Mouse (Mus musculus) layer of hippocampus, adult 9-11 months (tissue): ENCODE data around the gene Uroc1.
A peak's percentile ranks its signal among the peaks of the same experiment; 100 is the strongest.

Experiments used
- DNase-seq: peaks from one replicate; pipeline ENCODE4 v3.0.0; 2022

Gene Uroc1

GRCm38 (mm10) chr6:90332561-90333425 lies at the start of gene Uroc1:
Uroc1 (plus strand) TSS chr6:90333284.
- DNase-seq, result no peak

- peak; percentile 9 for DNase-seq
These were observed 44.8 kb upstream of the Uroc1 start for GRCm38 (mm10) chr6:90288265-90288664.

- DNase-seq, result no peak
These were observed 32.2 kb upstream of the Uroc1 start, which contains the start of gene BC048671 for GRCm38 (mm10) chr6:90300919-90301318. BC048671 (plus strand) TSS chr6:90301219.

GRCm38 (mm10) chr6:90306315-90306975 lies 26.6 kb upstream of the Uroc1 start:
- DNase-seq, result no peak

DNA sequence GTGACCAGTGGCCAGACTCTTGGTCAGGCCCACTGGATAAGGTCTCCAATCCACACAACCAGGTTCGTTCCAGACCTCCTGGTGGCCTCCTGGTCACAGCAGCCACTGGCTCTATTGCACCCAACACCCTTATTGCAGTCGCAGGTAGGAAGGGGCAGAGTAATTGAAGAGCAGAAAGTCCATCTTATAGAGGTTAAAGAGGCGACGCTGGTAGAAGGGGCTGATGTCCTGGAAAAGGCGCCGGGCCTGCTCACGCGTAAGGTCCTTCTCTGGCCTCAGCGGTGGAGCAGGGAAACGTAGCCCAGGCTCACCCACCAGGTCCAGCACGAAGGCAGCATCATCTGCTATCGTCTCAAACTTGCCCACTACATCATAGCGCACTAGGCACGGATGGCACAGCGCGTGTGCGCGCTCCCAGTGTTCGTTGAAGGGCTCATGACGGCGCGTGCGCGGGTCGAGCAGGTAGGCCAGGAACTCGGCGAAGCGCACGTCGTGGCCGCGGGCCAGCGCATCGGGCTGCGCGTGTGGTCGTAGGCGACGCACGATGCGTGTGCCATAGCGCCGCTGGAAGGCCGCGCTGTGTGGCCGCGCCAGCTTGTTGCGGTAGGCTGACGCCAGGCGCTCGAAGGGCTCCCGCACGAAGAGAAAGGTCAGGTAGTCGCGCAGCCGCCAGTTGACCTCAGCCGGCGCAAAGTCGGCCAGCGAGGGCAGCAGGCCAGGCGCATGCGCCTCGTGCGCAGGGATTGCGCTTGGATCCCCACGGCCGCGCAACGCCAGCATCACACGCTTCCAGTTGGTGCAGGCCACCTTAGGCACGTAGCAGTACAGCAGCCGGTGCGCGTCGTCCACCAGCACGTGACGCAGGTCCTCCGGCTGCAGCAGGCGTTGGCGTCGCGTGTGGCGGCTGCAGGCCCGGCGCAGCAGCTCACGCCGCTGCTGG lies 24.0 kb upstream of the Uroc1 start:
- DNase-seq, result no peak

DNA sequence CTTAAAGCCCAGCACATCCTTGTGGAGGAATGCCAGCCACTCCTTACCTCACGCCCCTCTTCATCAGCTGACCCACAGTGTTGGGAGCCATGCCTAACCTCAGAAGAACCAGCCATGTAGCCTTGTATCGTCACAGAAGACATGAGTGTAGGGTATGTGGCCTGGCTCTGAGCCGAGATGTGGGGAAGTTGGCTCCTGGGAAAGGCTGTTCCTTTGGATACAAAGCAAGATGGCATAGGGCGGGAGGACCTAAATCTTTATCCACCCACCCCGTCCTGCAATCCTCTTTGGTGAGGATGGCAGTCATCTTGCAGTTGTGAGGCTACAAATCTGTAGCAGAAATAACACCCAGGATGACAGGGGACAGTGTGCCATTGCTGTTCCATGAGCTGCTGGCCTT lies 17.1 kb upstream of the Uroc1 start:
- DNase-seq, result no peak

DNA sequence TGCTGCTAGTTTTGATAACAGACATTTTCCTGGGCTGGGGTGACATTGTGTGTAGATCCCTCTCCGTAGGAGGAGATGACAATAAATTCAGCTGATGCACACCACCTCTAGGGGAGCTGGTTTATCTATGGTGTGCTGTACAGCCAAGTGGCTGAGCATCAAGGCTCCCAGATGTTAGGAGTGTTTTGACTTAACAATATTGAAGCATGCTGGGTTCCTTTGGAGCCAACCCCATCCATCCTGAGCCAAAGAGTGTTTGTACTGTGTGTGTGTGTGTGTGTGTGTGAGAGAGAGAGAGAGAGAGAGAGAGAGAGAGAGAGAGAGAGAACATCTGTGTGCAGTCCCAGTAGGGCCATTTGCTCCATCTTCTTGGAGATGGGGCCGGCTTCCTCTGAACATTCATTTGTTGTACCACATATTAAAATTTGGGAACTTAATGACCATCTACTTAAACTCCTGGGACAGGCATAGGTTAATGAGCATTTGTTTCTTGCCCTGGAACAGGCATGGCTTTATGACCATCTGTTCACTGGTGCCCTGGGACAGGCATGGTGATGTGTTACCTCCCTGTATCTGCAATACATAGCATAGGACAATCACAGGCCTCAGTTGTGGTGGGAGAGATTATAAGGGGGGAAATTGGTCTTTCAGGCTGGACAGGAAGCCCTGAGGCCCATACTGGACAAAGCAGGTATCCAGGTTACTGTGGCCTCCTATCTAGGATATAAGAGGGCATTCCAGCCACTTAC lies 15.4 kb upstream of the Uroc1 start:
- DNase-seq, result no peak

GRCm38 (mm10) chr6:90319019-90319418 lies 14.1 kb upstream of the Uroc1 start:
- no peak for DNase-seq

DNA sequence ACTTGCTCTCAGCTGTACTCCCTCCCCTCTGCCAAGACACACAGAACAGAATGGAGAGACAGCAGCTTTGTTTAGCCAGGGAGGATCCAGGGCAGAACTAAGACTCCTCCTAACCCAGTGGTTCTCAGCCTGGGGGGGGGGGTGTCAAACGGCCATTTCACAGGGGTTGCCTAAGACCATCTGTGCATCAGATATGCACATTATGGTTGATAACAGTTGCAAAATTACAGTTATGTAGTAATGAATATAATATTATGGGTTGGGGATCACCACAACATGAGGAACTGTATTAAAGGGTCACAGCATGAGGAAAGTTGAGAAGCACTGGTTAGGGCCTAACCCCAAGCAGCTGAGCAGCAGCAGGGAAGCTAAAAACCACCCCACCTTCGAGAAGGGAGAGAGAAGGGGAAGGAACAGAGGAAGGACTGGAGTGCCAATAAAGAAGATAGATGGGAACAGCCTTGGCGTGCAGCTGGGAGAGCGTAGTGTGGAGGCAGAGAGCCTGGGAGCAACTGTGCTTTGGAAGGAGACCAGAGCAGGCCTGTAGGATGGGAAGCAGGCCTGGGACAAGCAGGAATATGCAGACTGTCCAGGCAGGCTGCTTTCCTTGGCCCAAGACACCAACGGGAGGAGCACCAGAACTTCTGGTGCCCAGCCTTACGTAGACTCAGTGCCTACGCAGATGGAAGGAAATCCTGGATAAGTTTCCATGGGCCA lies 13.5 kb upstream of the Uroc1 start:
- peak; percentile 20 for DNase-seq

DNA sequence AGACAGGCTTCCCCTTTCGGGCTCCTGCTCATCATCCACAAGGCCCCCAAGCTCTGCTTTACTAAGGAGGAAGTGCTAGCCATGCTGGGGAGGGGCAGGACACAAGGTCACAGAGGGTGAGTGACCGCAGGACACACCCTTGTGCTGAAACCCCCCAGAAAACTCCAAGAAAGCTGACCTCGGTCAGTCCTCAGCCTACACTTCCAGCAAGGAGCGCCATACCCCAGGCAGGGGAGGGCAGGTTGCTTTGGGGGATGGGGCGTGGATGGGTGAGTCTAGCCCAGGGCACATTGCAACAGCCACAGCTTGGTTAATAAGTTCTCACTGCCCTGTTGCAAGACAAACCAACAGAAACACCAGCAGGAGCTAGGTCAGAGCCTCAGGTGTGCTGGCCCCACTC lies 12.7 kb upstream of the Uroc1 start:
- no peak for DNase-seq

DNA sequence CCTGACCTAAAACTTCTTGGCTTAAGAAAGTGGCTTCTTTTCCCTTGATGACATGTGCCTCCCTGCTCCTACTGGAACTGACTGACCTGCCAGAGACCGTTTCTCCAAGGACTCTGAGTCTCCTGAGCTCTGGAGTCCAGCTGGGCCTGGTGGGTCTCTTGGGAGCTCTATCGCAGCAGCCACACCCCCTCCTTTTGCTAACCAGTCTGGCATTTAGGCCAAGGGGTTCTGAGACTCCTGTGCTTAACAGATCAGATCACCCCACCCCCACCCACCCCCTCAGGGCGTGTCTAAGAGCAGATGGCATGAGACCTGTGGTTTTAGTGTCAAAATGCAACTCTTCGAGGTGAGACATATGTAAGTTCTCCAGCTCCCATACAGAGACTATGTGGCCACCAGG lies 11.3 kb upstream of the Uroc1 start:
- DNase-seq, result no peak

DNA sequence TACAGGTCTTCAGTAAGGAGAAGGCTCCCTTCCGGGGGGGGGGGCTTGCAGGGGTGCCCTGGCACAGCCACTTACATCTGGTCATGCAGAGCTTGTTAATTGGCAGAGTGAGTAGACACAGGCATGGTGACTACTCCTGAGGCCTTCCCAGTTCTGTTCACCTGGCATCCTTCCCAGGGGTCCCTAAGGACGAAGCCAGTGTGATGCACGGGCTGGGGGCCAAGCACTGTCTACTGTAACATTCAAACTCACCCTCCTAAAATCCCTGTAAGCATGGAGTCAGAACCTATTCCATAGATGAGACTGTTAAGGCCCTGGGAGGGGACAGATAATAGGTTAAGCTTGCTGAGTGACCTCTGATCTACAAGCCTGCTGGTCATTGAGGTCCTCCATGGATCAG lies 9.1 kb upstream of the Uroc1 start:
- DNase-seq, result no peak

DNA sequence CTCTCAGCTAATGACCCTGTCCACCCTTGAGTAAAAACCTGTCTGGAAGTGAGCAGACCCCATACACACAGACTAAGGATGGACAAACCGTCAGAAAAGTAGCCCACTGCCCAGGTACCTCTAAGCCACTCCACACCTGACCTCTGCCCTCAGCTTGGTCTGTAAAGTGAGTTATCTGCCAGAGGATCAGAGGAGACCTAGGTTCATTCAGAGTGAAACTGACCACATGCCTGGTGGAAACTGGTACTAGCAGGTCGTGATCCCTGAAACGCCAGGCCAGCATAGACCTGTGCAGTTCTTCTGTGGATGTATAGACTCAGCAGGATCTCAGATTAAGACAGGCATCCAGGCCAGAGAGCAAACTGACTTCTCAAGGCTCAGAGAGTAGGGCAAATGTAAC lies 8.6 kb upstream of the Uroc1 start:
- DNase-seq, result no peak

- DNase-seq, result no peak
These were observed 8.1 kb upstream of the Uroc1 start, which contains the start of gene Chst13 for GRCm38 (mm10) chr6:90324991-90325390. Chst13 (minus strand) TSS chr6:90325185.

DNA sequence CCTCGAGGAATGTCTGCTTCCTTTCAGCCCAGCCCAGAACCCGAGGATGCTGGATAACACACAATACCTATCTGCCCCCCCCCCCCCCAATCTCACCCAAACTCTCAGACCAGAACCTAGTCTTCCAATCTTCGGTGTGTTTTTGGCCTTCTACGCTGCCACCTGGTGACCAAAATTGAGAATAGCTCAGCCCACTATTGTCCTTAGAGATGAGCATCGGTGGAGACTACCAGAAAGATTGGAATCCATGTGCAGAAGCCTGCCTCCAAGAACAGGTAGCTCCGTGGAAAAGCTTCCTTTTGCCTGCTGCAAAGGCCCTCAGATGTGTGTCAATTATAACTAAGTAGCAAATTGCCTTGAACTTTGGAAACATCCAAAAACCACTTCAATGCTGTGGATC lies 5.4 kb upstream of the Uroc1 start:
- peak; percentile 16 for DNase-seq

GRCm38 (mm10) chr6:90329953-90330352 lies 3.1 kb upstream of the Uroc1 start:
- peak; percentile 86 for DNase-seq

DNA sequence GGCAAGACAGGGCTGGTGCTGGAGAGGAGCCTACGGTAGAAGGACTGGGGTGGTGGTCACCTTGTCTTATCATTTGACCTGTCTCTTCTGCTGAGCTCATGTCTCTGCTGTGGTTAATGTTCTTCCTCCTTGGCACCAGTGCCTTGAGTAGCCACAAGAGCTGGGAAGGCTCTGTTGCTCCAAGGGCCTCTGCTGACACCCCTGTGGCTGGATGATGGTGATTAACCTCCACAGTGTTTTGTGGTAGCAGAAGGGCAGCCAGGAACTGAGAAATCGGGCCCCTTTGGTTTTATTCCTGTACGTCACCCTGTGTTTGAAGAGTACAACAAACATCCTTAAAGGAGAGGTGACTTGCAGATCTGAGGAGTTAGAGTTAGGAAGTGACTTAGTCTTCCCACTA lies 1.2 kb downstream of the Uroc1 start:
- no peak for DNase-seq

DNA sequence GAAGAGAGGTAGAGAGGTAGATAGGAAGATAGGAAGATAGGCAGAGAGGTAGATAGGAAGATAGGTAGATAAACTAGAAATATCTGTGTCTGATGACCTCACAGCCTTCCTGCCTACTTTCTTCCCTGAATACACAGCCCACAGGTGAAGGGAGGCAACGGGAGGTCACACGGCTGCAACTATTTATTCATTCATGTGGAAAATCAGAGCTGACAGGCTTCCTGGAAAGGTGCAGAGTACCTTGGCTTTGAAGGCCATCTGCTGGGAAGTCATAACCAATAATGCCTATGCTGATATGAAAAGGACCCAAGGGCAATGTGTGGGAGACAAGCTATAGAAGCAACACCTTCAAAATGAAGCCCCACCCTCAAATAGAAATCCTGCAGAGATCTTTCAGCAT lies 9.3 kb downstream of the Uroc1 start:
- no peak for DNase-seq

DNA sequence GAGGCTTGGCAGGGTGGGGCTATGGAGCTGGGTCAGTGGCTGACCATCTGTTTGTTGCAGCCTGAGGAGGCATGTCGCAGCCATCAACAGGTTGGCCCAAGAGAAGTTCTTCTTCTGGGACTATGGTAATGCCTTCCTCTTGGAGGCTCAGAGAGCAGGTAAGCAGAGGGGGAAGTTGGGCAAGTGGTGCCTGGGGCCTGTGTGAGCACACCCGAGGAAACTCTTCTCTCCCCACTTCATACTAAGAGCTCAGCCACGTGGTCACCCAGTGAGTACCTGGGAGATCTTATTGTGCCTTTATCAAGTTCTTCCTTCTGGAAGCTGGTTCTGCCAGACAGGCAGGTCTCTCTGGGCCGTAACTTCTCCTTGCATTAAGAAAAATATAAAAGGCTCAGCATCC lies 14.1 kb downstream of the Uroc1 start:
- DNase-seq, result no peak

DNA sequence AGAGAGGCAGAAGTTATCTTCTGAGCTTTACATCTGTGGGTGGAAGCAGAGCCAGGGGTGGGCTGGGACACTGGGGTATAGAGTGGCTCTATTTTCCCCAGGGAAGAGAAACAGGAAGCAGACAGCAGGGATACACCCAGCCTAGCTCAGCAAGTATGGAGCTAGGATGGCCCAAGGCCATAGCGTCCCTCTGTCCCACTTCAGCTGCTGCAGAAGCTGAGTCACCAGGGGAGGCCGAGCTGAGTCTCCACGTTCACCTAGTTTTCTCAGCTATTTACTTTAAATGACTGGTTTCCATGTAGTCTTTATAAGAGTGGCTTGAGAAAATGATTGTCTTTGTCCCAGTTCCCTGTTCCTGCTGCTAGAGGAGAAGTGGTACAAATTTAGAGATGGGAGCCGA lies 15.4 kb downstream of the Uroc1 start:
- no peak for DNase-seq

- DNase-seq, result no peak
These were observed 16.9 kb downstream of the Uroc1 start for GRCm38 (mm10) chr6:90350011-90350410.

DNA sequence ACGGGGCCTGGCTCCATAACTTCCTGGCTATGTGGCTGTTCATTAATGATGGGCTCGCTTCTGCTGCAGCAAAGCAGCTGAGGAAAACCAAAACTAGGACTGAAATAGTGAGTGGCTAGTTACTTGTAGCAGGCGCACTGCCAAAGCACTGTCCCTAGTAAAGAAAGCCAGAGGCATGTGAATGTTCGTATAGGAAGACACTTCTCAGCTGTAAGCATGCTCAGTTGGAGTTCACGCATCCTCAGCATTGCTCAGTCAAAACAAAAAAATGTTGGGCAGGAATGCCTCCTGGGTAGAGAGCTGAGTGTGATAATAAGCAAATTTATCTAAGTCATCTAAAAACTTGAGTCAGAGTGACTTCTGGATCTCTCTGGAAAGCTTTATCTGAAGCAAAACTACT lies 25.1 kb downstream of the Uroc1 start:
- DNase-seq, result no peak
